Mouse (Mus musculus): Measurements from ENCODE around the gene Atp6v1g2. TPM values are rescaled to one million over a fixed set of nuclear protein-coding genes. Genes with fewer than 3 reads are reported as not detected.

Gene Atp6v1g2
- polyA plus RNA-seq, 1 experiment from 2014 or later = 4.3 TPM

GRCm38 (mm10) chr17:35276304-35276864 is 42.9 kb downstream of the Atp6v1g2 start:
- 13% methylated on average over 13 of the region's 13 CpGs for WGBS
- H3K4me2 ChIP-seq = no peak overlapping the region
- H3K4me1 ChIP-seq (replicated peaks) = no peaks in the 10 kb centered on the region
- no peaks in the 10 kb centered on the region for H3K36me3 ChIP-seq
- H3K27ac ChIP-seq = no peak overlapping the region
- H3K9ac ChIP-seq (replicated peaks) = no peak overlapping the region
- no peak for ATAC-seq (ENCODE audit: insufficient number of reproducible peaks, insufficient read depth, low FRiP score, low TSS enrichment, low read depth)
- H3K9me3 ChIP-seq = no peaks in the 10 kb centered on the region
- H3K4me3 ChIP-seq (replicated peaks) = no peak overlapping the region
- peaks cover 29% of the 10 kb centered on the region for H3K27me3 ChIP-seq

DNA sequence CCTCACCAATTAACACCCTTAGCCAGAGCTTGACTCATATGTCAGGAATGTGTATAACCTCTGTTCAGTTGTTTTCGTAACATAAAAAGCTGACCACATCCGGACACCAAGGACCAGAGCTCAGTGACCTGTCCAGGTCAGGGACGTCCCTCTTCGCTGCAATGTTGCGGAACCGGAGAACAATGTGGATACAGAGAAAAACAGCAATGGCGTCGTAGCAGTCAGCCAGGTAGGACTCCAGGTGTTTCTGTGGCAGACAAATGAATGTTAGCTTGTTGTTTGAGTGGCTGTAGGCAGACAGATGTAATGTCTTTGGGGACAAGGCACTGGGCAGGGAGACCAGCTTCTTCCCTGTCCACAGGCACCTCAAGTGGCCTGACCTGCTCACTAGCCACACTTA is 44.6 kb downstream of the Atp6v1g2 start:
- Histone ChIP-seq H3K4me1 (replicated peaks) (no peaks in the 10 kb centered on the region), H3K27ac (no peak overlapping the region), H3K4me3 (replicated peaks) (no peak overlapping the region), H3K36me3 (no peaks in the 10 kb centered on the region), H3K9me3 (no peaks in the 10 kb centered on the region), H3K4me2 (no peak overlapping the region), H3K27me3 (peaks cover 29% of the 10 kb centered on the region), H3K9ac (replicated peaks) (no peak overlapping the region)
- ATAC-seq (ENCODE audit: insufficient number of reproducible peaks, insufficient read depth, low FRiP score, low TSS enrichment, low read depth) = no peak
- WGBS = 90% methylated on average over 8 of the region's 8 CpGs

- no peaks in the 10 kb centered on the region for H3K4me1 ChIP-seq (replicated peaks)
- no peak overlapping the region for H3K4me3 ChIP-seq (replicated peaks)
- H3K27ac ChIP-seq = no peak overlapping the region
- ATAC-seq (ENCODE audit: insufficient number of reproducible peaks, insufficient read depth, low FRiP score, low TSS enrichment, low read depth) = no peak
- peaks cover 29% of the 10 kb centered on the region for H3K27me3 ChIP-seq
- H3K9me3 ChIP-seq = no peaks in the 10 kb centered on the region
- no peak overlapping the region for H3K4me2 ChIP-seq
- no peaks in the 10 kb centered on the region for H3K36me3 ChIP-seq
- WGBS = 88% methylated on average over 13 of the region's 13 CpGs
- H3K9ac ChIP-seq (replicated peaks) = no peak overlapping the region
Observed at GRCm38 (mm10) chr17:35278957-35279688, 45.7 kb downstream of the Atp6v1g2 start.

- H3K4me2 ChIP-seq = no peak overlapping the region
- H3K36me3 ChIP-seq = no peaks in the 10 kb centered on the region
- no peak overlapping the region for H3K4me3 ChIP-seq (replicated peaks)
- no peak for ATAC-seq (ENCODE audit: insufficient number of reproducible peaks, insufficient read depth, low FRiP score, low TSS enrichment, low read depth)
- no peak overlapping the region for H3K9ac ChIP-seq (replicated peaks)
- no peaks in the 10 kb centered on the region for H3K4me1 ChIP-seq (replicated peaks)
- H3K27me3 ChIP-seq = peaks cover 24% of the 10 kb centered on the region
- H3K27ac ChIP-seq = no peak overlapping the region
- WGBS = 75% methylated on average over 3 of the region's 3 CpGs
- H3K9me3 ChIP-seq = no peaks in the 10 kb centered on the region
Observed at GRCm38 (mm10) chr17:35280276-35280675, 46.8 kb downstream of the Atp6v1g2 start.

- Histone ChIP-seq H3K36me3 (no peaks in the 10 kb centered on the region), H3K27me3 (no peaks in the 10 kb centered on the region), H3K9me3 (no peaks in the 10 kb centered on the region), H3K4me1 (replicated peaks) (no peaks in the 10 kb centered on the region), H3K27ac (no peak overlapping the region), H3K4me3 (replicated peaks) (no peak overlapping the region), H3K4me2 (no peak overlapping the region), H3K9ac (replicated peaks) (no peak overlapping the region)
- no peak for ATAC-seq (ENCODE audit: insufficient number of reproducible peaks, insufficient read depth, low FRiP score, low TSS enrichment, low read depth)
Observed at GRCm38 (mm10) chr17:35285431-35285830, 52.0 kb downstream of the Atp6v1g2 start.

Small RNA genes within 50 kb of the gene (microRNA-seq; reads per million reads assigned to microRNA genes)
- gene Mir6973a = not detected
- gene Mir6974 = not detected
- 1.9 reads per million for gene Mir6975
- gene Mir8094 = not detected

Other genes with a start within 250 kb of the Atp6v1g2 start
- 169 and 171 TPM in 2 replicates for gene Vars, start 232.7 kb upstream of the Atp6v1g2 start, polyA plus RNA-seq (2016; fragmentation: Nextera tagmentation; extraction: Ambion mirVana)
- 0.10 and 0.13 TPM in 2 replicates for gene Vwa7, start 217.1 kb upstream of the Atp6v1g2 start, polyA plus RNA-seq (2016; fragmentation: Nextera tagmentation; extraction: Ambion mirVana)
- gene Sapcd1, start 205.6 kb upstream of the Atp6v1g2 start, polyA plus RNA-seq (2016; fragmentation: Nextera tagmentation; extraction: Ambion mirVana) = 3.2 and 3.3 TPM in 2 replicates
- 2.9 and 3.4 TPM in 2 replicates for gene Msh5, start 186.9 kb upstream of the Atp6v1g2 start, polyA plus RNA-seq (2016; fragmentation: Nextera tagmentation; extraction: Ambion mirVana)
- gene Clic1, start 183.7 kb upstream of the Atp6v1g2 start, polyA plus RNA-seq (2016; fragmentation: Nextera tagmentation; extraction: Ambion mirVana) = 194 and 195 TPM in 2 replicates
- gene Ddah2, start 174.6 kb upstream of the Atp6v1g2 start, polyA plus RNA-seq (2016; fragmentation: Nextera tagmentation; extraction: Ambion mirVana) = 489 and 492 TPM in 2 replicates
- gene Ly6g6c, start 168.3 kb upstream of the Atp6v1g2 start, polyA plus RNA-seq (2016; fragmentation: Nextera tagmentation; extraction: Ambion mirVana) = not detected in 2 replicates
- 0.68 and 0.76 TPM in 2 replicates for gene Mpig6b, start 167.5 kb upstream of the Atp6v1g2 start, polyA plus RNA-seq (2016; fragmentation: Nextera tagmentation; extraction: Ambion mirVana)
- 1.3 and 2.5 TPM in 2 replicates for gene Ly6g6e, start 156.8 kb upstream of the Atp6v1g2 start, polyA plus RNA-seq (2016; fragmentation: Nextera tagmentation; extraction: Ambion mirVana)
- 0.68 and 1.0 TPM in 2 replicates for gene Ly6g6d, start 155.6 kb upstream of the Atp6v1g2 start, polyA plus RNA-seq (2016; fragmentation: Nextera tagmentation; extraction: Ambion mirVana)
- 0.44 and 0.66 TPM in 2 replicates for gene Ly6g6f, start 148.1 kb upstream of the Atp6v1g2 start, polyA plus RNA-seq (2016; fragmentation: Nextera tagmentation; extraction: Ambion mirVana)
- 74.5 and 75.3 TPM in 2 replicates for gene Abhd16a, start 144.4 kb upstream of the Atp6v1g2 start, polyA plus RNA-seq (2016; fragmentation: Nextera tagmentation; extraction: Ambion mirVana)
- not detected in 2 replicates for gene Ly6g5c, start 125.4 kb upstream of the Atp6v1g2 start, polyA plus RNA-seq (2016; fragmentation: Nextera tagmentation; extraction: Ambion mirVana)
- gene Ly6g5b, start 118.2 kb upstream of the Atp6v1g2 start, polyA plus RNA-seq (2016; fragmentation: Nextera tagmentation; extraction: Ambion mirVana) = 1.1 and 1.3 TPM in 2 replicates
- gene Gpank1, start 112.2 kb upstream of the Atp6v1g2 start, polyA plus RNA-seq (2016; fragmentation: Nextera tagmentation; extraction: Ambion mirVana) = 22.4 and 23.7 TPM in 2 replicates
- 266 and 270 TPM in 2 replicates for gene Csnk2b, start 111.6 kb upstream of the Atp6v1g2 start, polyA plus RNA-seq (2016; fragmentation: Nextera tagmentation; extraction: Ambion mirVana)
- 7.1 and 10.1 TPM in 2 replicates for gene D17H6S53E, start 107.3 kb upstream of the Atp6v1g2 start, polyA plus RNA-seq (2016; fragmentation: Nextera tagmentation; extraction: Ambion mirVana)
- 0.61 and 0.70 TPM in 2 replicates for gene Apom, start 101.6 kb upstream of the Atp6v1g2 start, polyA plus RNA-seq (2016; fragmentation: Nextera tagmentation; extraction: Ambion mirVana)
- gene Bag6, start 98.5 kb upstream of the Atp6v1g2 start, polyA plus RNA-seq (2016; fragmentation: Nextera tagmentation; extraction: Ambion mirVana) = 70.4 TPM in 2 replicates
- gene Prrc2a, start 68.8 kb upstream of the Atp6v1g2 start, polyA plus RNA-seq (2016; fragmentation: Nextera tagmentation; extraction: Ambion mirVana) = 212 and 231 TPM in 2 replicates
- gene Aif1, start 57.6 kb upstream of the Atp6v1g2 start, polyA plus RNA-seq (2016; fragmentation: Nextera tagmentation; extraction: Ambion mirVana) = 4.7 and 4.9 TPM in 2 replicates
- gene Lst1, start 45.2 kb upstream of the Atp6v1g2 start, polyA plus RNA-seq (2016; fragmentation: Nextera tagmentation; extraction: Ambion mirVana) = 5.6 and 6.0 TPM in 2 replicates
- 0.49 and 0.64 TPM in 2 replicates for gene Ltb, start 39.2 kb upstream of the Atp6v1g2 start, polyA plus RNA-seq (2016; fragmentation: Nextera tagmentation; extraction: Ambion mirVana)
- not detected in 2 replicates for gene Tnf, start 31.7 kb upstream of the Atp6v1g2 start, polyA plus RNA-seq (2016; fragmentation: Nextera tagmentation; extraction: Ambion mirVana)
- gene Lta, start 28.3 kb upstream of the Atp6v1g2 start, polyA plus RNA-seq (2016; fragmentation: Nextera tagmentation; extraction: Ambion mirVana) = not detected in 2 replicates
- gene Gm16181, start 12.8 kb upstream of the Atp6v1g2 start, polyA plus RNA-seq (2016; fragmentation: Nextera tagmentation; extraction: Ambion mirVana) = 0.45 and 1.1 TPM in 2 replicates
- gene Nfkbil1, start 2.1 kb downstream of the Atp6v1g2 start, polyA plus RNA-seq (2016; fragmentation: Nextera tagmentation; extraction: Ambion mirVana) = 13.3 and 15.5 TPM in 2 replicates
- gene Ddx39b, start 8.1 kb downstream of the Atp6v1g2 start, polyA plus RNA-seq (2016; fragmentation: Nextera tagmentation; extraction: Ambion mirVana) = 620 and 638 TPM in 2 replicates
- 17.8 and 18.8 TPM in 2 replicates for gene H2-D1, start 29.1 kb downstream of the Atp6v1g2 start, polyA plus RNA-seq (2016; fragmentation: Nextera tagmentation; extraction: Ambion mirVana)
- gene H2-Q1, start 86.7 kb downstream of the Atp6v1g2 start, polyA plus RNA-seq (2016; fragmentation: Nextera tagmentation; extraction: Ambion mirVana) = 0.13 TPM in 1 of 2 replicates, not detected in the other
- gene H2-Q2, start 108.6 kb downstream of the Atp6v1g2 start, polyA plus RNA-seq (2016; fragmentation: Nextera tagmentation; extraction: Ambion mirVana) = 0.45 and 0.88 TPM in 2 replicates
- gene H2-Q4, start 146.0 kb downstream of the Atp6v1g2 start, polyA plus RNA-seq (2016; fragmentation: Nextera tagmentation; extraction: Ambion mirVana) = 5.0 and 6.0 TPM in 2 replicates
- 2.0 TPM in 2 replicates for gene H2-Q6, start 191.2 kb downstream of the Atp6v1g2 start, polyA plus RNA-seq (2016; fragmentation: Nextera tagmentation; extraction: Ambion mirVana)
- 17.3 and 19.3 TPM in 2 replicates for gene H2-Q7, start 205.5 kb downstream of the Atp6v1g2 start, polyA plus RNA-seq (2016; fragmentation: Nextera tagmentation; extraction: Ambion mirVana)
- gene H2-Q10, start 236.4 kb downstream of the Atp6v1g2 start, polyA plus RNA-seq (2016; fragmentation: Nextera tagmentation; extraction: Ambion mirVana) = 0.41 and 0.42 TPM in 2 replicates

All from limb, embryonic 12.5 days (tissue).